Mouse (Mus musculus) urinary bladder, adult 2 months (tissue): ENCODE data around the gene Vmn2r110. TPM values are rescaled to one million over a fixed set of nuclear protein-coding genes. Genes with fewer than 3 reads are reported as not detected.

Source experiments
- DNase-seq: peaks from one replicate; pipeline ENCODE4 v3.0.0; 2022; ENCODE audit warnings: low spot score
- polyA plus RNA-seq: library from polyadenylated mRNA; depleted of rRNA; stranded (reverse); fragments of >200 nt; gene quantifications from 2 replicates; pipeline ENCODE4 v1.2.3, GENCODE M21; 2012; rRNA removed

The Vmn2r110 gene
- not detected in 2 replicates for polyA plus RNA-seq

DNA sequence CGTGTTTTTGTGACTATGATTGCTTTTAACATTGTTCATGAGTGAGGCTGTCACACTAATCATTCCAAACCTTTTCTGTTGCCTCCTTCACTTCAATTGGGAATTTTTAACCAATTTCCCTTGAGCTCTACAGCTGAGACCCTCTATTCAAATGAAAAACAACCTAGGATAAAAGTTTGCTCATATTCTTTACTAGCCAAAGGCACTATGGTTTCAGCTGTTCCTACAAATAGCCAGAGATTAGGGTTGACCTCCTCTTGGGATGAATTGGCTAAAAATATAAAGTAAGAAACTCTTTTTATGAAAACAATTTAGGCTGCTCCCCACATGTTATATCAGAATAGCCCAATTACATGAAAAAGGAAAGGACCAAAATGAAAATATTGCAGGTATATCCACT lies at the start of gene Vmn2r110:
Gene Vmn2r110, minus strand, starts transcription at position 101 of the 400 bp plus-strand sequence.
- DNase-seq: no peak

DNA sequence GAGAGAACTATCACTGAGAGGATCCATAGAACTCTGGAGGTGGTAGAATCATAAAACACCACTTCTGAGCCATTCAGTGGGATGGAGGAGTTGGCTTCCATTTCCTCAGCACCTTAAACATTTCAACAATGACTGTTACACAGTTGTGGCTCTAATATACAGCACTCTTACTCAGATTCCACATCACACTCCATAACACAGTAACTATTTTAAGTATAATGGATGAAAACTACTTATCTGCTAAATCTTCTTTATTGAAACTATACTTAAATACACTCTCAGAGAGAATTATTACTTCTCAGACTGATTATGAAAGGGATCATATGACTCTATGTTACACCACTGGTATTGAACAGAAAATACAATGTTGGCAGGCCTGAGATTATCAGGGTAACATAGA lies 28.6 kb upstream of the Vmn2r110 start, which contains the start of gene Fpr-rs3:
Gene Fpr-rs3, minus strand, starts transcription at position 101 of the 400 bp plus-strand sequence.
- no peak for DNase-seq

DNA sequence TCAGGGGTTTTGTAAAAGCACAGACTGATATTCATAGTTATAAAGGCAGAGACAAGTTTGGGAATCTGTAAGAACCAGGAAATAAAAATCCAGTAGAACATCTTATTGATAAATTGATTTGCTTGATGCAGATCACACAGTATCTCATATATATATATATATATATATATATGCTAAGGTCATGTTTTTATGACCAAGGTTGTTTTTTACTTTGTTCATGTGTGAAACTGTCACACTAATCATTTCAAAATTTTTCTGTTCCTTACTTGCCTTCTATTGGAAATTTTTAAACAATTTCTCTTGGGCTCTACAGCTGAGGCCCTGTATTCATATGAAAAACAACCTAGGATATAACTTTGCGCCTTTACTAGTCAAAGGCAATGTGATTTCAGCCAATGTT lies 31.6 kb downstream of the Vmn2r110 start, which contains the start of gene Vmn2r109:
Gene Vmn2r109, minus strand, starts transcription at position 101 of the 400 bp plus-strand sequence.
- DNase-seq: no peak

Other genes with a start within 250 kb of the Vmn2r110 start
- not detected in 2 replicates for gene Vmn1r224, start 182.3 kb downstream of the Vmn2r110 start, polyA plus RNA-seq
- not detected in 2 replicates for gene Vmn2r108, start 115.1 kb downstream of the Vmn2r110 start, polyA plus RNA-seq
- not detected in 2 replicates for gene Vmn1r225, start 98.3 kb downstream of the Vmn2r110 start, polyA plus RNA-seq
- not detected in 2 replicates for gene Vmn2r109, start 31.7 kb downstream of the Vmn2r110 start, polyA plus RNA-seq
- gene Fpr-rs3, start 28.5 kb upstream of the Vmn2r110 start, polyA plus RNA-seq: not detected in 2 replicates
- not detected in 2 replicates for gene Vmn1r226, start 86.4 kb upstream of the Vmn2r110 start, polyA plus RNA-seq
- gene Vmn1r227, start 133.4 kb upstream of the Vmn2r110 start, polyA plus RNA-seq: not detected in 2 replicates
- not detected in 2 replicates for gene Vmn1r228, start 189.7 kb upstream of the Vmn2r110 start, polyA plus RNA-seq
- not detected in 2 replicates for gene Vmn1r229, start 215.1 kb upstream of the Vmn2r110 start, polyA plus RNA-seq
- gene Vmn1r230, start 244.0 kb upstream of the Vmn2r110 start, polyA plus RNA-seq: not detected in 2 replicates